Mouse (Mus musculus): ENCODE measurements around the gene Neu2. TPM values are rescaled to one million over a fixed set of nuclear protein-coding genes. Genes with fewer than 3 reads are reported as not detected.

Gene Neu2
- polyA plus RNA-seq, 1 experiment from 2014 or later: 0.51 TPM

GRCm38 (mm10) chr1:87537008-87537407 lies 27.3 kb downstream of the Neu2 start:
- no peaks in the 10 kb centered on the region for H3K9me3 ChIP-seq (replicated peaks)
- 91% methylated on average over 1 of the region's 1 CpGs for WGBS
- no peak overlapping the region for H3K4me2 ChIP-seq (replicated peaks)
- no peak overlapping the region for H3K27ac ChIP-seq (replicated peaks)
- H3K27me3 ChIP-seq: no peaks in the 10 kb centered on the region
- no peaks in the 10 kb centered on the region for H3K4me1 ChIP-seq
- H3K9ac ChIP-seq: no peak overlapping the region
- no peak overlapping the region for H3K4me3 ChIP-seq (replicated peaks)
- ATAC-seq (ENCODE audit: insufficient number of reproducible peaks, low FRiP score, low TSS enrichment, low read depth): no peak
- no peaks in the 10 kb centered on the region for H3K36me3 ChIP-seq

GRCm38 (mm10) chr1:87541614-87542013 lies 31.9 kb downstream of the Neu2 start:
- Histone ChIP-seq H3K4me1 (no peaks in the 10 kb centered on the region), H3K27me3 (no peaks in the 10 kb centered on the region), H3K27ac (replicated peaks) (no peak overlapping the region), H3K4me3 (replicated peaks) (no peak overlapping the region), H3K36me3 (no peaks in the 10 kb centered on the region), H3K9me3 (replicated peaks) (no peaks in the 10 kb centered on the region), H3K4me2 (replicated peaks) (no peak overlapping the region), H3K9ac (no peak overlapping the region)
- WGBS: 31% methylated on average over 7 of the region's 7 CpGs
- ATAC-seq (ENCODE audit: insufficient number of reproducible peaks, low FRiP score, low TSS enrichment, low read depth): no peak

DNA sequence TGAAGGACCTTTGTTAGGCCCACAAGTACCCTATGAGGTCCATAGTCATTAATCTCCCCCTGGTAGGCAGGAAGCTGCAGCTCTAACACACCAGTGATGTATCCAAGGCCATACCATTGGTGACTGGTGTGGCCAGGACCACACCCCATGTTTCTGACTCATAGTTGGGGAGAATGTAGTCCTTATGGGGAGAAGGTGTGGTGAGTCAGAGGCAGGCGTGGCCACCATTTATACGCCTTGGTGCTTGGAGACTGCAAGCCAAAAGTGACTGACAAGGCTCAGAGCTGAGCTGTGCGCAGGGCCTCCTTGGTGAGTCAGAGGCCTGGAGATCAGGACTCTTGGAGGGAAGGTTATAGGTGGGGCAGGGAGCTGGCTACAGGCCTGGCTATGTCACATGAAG lies 41.3 kb downstream of the Neu2 start:
- no peaks in the 10 kb centered on the region for H3K36me3 ChIP-seq
- no peak overlapping the region for H3K4me2 ChIP-seq (replicated peaks)
- no peaks in the 10 kb centered on the region for H3K27me3 ChIP-seq
- no peaks in the 10 kb centered on the region for H3K9me3 ChIP-seq (replicated peaks)
- no peak overlapping the region for H3K27ac ChIP-seq (replicated peaks)
- H3K4me3 ChIP-seq (replicated peaks): no peak overlapping the region
- no peak overlapping the region for H3K9ac ChIP-seq
- 0 out of 2 replicates have a peak, but pooled peaks have one; percentile 19 for ATAC-seq (ENCODE audit: insufficient number of reproducible peaks, low FRiP score, low TSS enrichment, low read depth)
- WGBS: 90% methylated on average over 3 of the region's 3 CpGs
- H3K4me1 ChIP-seq: no peaks in the 10 kb centered on the region

- no peaks in the 10 kb centered on the region for H3K9me3 ChIP-seq (replicated peaks)
- H3K4me3 ChIP-seq (replicated peaks): no peak overlapping the region
- no peaks in the 10 kb centered on the region for H3K27me3 ChIP-seq
- no peaks in the 10 kb centered on the region for H3K36me3 ChIP-seq
- WGBS: 59% methylated on average over 1 of the region's 1 CpGs
- no peak overlapping the region for H3K27ac ChIP-seq (replicated peaks)
- H3K9ac ChIP-seq: no peak overlapping the region
- no peak for ATAC-seq (ENCODE audit: insufficient number of reproducible peaks, low FRiP score, low TSS enrichment, low read depth)
- no peak overlapping the region for H3K4me2 ChIP-seq (replicated peaks)
- no peaks in the 10 kb centered on the region for H3K4me1 ChIP-seq
These were observed 43.9 kb downstream of the Neu2 start for GRCm38 (mm10) chr1:87553586-87553985.

DNA sequence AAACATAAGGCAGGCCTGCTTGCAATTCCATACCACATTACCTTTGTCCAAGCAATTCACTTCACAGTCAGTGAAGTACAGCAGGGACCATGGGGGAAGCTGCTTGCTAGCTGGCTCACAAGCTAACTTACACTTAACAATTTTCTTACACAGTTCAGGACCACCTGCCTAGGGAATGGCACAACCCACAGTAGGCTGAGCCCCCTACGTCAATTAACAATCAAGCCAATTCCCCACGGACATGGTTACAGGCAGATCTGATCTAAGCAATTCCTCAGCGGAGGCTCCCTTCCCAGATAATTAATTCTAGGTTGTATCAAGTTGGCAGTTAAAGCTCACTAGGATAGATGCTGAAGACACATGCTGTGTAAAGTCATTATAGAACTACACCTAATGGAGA lies 53.3 kb downstream of the Neu2 start:
- no peak overlapping the region for H3K4me2 ChIP-seq (replicated peaks)
- ATAC-seq (ENCODE audit: insufficient number of reproducible peaks, low FRiP score, low TSS enrichment, low read depth): no peak
- 46% methylated on average over 3 of the region's 3 CpGs for WGBS
- H3K4me3 ChIP-seq (replicated peaks): no peak overlapping the region
- H3K27me3 ChIP-seq: peaks cover 8% of the 10 kb centered on the region
- H3K9ac ChIP-seq: no peak overlapping the region
- H3K27ac ChIP-seq (replicated peaks): no peak overlapping the region
- H3K36me3 ChIP-seq: no peaks in the 10 kb centered on the region
- H3K9me3 ChIP-seq (replicated peaks): no peaks in the 10 kb centered on the region
- no peaks in the 10 kb centered on the region for H3K4me1 ChIP-seq

GRCm38 (mm10) chr1:87565760-87566159 lies 56.1 kb downstream of the Neu2 start:
- peaks cover 8% of the 10 kb centered on the region for H3K27me3 ChIP-seq

DNA sequence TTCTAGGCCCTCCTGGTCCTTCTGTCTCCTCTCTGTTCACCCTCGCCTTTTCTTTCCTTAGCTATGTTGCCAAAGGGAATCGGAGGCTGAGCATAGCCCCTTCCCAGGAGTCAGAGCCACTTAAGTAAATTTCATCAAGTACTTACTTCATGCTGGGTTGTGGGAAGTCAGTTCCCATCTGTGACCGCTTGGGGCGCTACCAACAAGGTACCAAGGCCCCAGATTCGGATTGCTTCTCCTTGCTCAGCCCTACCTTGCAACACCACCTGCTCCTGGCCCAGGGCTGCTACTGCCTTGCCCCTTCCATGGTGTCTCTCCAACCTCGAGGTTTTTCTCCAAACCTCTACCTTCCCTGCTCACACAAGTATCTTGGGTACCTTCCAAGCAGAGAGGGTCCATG lies 58.7 kb downstream of the Neu2 start:
- H3K4me2 ChIP-seq (replicated peaks): no peak overlapping the region
- WGBS: 47% methylated on average over 6 of the region's 6 CpGs
- no peak for ATAC-seq (ENCODE audit: insufficient number of reproducible peaks, low FRiP score, low TSS enrichment, low read depth)
- no peaks in the 10 kb centered on the region for H3K4me1 ChIP-seq
- H3K27ac ChIP-seq (replicated peaks): no peak overlapping the region
- H3K36me3 ChIP-seq: no peaks in the 10 kb centered on the region
- no peak overlapping the region for H3K9ac ChIP-seq
- H3K9me3 ChIP-seq (replicated peaks): no peaks in the 10 kb centered on the region
- peaks cover 8% of the 10 kb centered on the region for H3K27me3 ChIP-seq
- no peak overlapping the region for H3K4me3 ChIP-seq (replicated peaks)

More at GRCm38 (mm10) chr1:87565760-87566159, 56.1 kb downstream of the Neu2 start:
- Histone ChIP-seq H3K36me3 (no peaks in the 10 kb centered on the region), H3K9ac (no peak overlapping the region), H3K4me2 (replicated peaks) (no peak overlapping the region), H3K4me1 (no peaks in the 10 kb centered on the region), H3K4me3 (replicated peaks) (no peak overlapping the region), H3K9me3 (replicated peaks) (no peaks in the 10 kb centered on the region), H3K27ac (replicated peaks) (no peak overlapping the region)
- 89% methylated on average over 5 of the region's 8 CpGs for WGBS
- ATAC-seq (ENCODE audit: insufficient number of reproducible peaks, low FRiP score, low TSS enrichment, low read depth): no peak

DNA sequence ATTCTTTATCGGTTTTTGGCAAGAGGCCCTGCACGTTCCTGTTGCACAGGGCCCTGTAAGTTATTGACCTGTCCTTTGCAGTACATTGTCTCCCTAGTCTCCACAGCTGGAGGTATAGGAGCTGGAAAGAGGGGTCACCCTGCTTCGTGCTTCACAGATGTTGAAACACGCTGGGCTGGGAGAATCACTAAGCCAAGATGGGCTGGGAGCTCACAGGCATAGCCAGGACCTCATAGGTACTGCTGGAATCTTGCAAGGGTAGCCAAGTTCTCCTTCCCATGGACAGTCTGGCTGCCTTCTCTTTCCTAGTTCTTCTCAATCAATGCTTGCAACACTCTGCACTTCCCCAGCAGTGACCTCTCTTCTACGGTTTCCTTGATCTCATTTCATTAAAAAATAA lies 63.6 kb downstream of the Neu2 start:
- ATAC-seq (ENCODE audit: insufficient number of reproducible peaks, low FRiP score, low TSS enrichment, low read depth): no peak
- WGBS: 77% methylated on average over 5 of the region's 5 CpGs
- Histone ChIP-seq H3K9me3 (replicated peaks) (no peaks in the 10 kb centered on the region), H3K27me3 (no peaks in the 10 kb centered on the region), H3K36me3 (no peaks in the 10 kb centered on the region), H3K27ac (replicated peaks) (no peak overlapping the region), H3K4me3 (replicated peaks) (no peak overlapping the region), H3K4me2 (replicated peaks) (no peak overlapping the region), H3K9ac (no peak overlapping the region), H3K4me1 (no peaks in the 10 kb centered on the region)

- Histone ChIP-seq H3K4me2 (replicated peaks) (no peak within 1 kb of the TSS), H3K4me3 (replicated peaks) (no peak within 1 kb of the TSS), H3K27ac (replicated peaks) (no peak within 1 kb of the TSS), H3K36me3 (no peaks in the 10 kb centered on the region), H3K9ac (no peak within 1 kb of the TSS), H3K9me3 (replicated peaks) (no peaks in the 10 kb centered on the region), H3K4me1 (no peaks in the 10 kb centered on the region), H3K27me3 (no peaks in the 10 kb centered on the region)
- WGBS: 77% methylated on average over 6 of the region's 6 CpGs
- ATAC-seq (ENCODE audit: insufficient number of reproducible peaks, low FRiP score, low TSS enrichment, low read depth): no peak
These were observed 64.1 kb downstream of the Neu2 start, which contains the start of gene Ngef for GRCm38 (mm10) chr1:87573800-87574215. Gene Ngef, minus strand, starts transcription at chr1:87573870.

DNA sequence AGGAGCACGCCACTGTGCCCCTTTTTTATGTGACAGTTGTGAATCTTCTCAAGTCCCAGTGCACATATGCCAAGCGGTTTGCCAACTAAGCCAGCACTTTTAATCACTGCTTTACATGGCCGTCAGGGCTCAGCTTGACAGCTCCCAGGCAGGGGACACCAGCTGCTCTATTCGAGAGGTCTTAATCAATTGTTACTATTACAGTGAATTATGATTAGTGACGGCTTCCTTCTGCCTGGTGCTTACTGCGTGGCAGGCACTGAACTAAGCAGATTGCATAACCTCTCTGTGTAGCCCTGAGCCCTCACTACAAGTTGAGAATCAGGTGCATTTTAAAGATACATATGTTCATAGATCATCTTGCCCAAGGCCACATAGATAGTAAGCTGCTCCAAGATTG lies 64.7 kb downstream of the Neu2 start:
- no peaks in the 10 kb centered on the region for H3K4me1 ChIP-seq
- no peak overlapping the region for H3K4me3 ChIP-seq (replicated peaks)
- H3K27me3 ChIP-seq: no peaks in the 10 kb centered on the region
- ATAC-seq (ENCODE audit: insufficient number of reproducible peaks, low FRiP score, low TSS enrichment, low read depth): no peak
- H3K4me2 ChIP-seq (replicated peaks): no peak overlapping the region
- 57% methylated on average over 6 of the region's 6 CpGs for WGBS
- no peak overlapping the region for H3K9ac ChIP-seq
- no peak overlapping the region for H3K27ac ChIP-seq (replicated peaks)
- no peaks in the 10 kb centered on the region for H3K36me3 ChIP-seq
- H3K9me3 ChIP-seq (replicated peaks): no peaks in the 10 kb centered on the region

DNA sequence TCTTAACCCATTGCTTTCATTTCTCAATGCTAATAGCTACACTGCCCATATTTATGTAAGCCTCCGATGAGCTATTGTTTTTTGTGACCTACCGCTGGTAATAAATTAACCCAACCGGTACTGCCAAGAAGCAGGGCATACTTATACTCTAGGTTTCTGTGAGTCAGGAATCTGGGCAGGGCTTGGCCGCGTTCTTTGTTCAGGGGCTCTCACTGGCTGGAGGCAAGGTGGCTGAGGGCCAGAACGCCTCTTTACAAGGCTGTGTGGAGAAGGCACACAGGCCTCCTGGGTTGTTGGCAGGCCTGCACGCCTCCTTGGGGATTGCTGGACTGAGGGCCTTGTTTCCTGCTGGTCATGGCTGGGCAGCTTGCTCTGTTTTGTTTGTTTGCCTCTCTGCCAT lies 65.1 kb downstream of the Neu2 start:
- no peak overlapping the region for H3K4me3 ChIP-seq (replicated peaks)
- H3K9me3 ChIP-seq (replicated peaks): no peaks in the 10 kb centered on the region
- 57% methylated on average over 7 of the region's 7 CpGs for WGBS
- no peak overlapping the region for H3K9ac ChIP-seq
- no peak overlapping the region for H3K4me2 ChIP-seq (replicated peaks)
- no peaks in the 10 kb centered on the region for H3K27me3 ChIP-seq
- no peaks in the 10 kb centered on the region for H3K36me3 ChIP-seq
- H3K27ac ChIP-seq (replicated peaks): no peak overlapping the region
- ATAC-seq (ENCODE audit: insufficient number of reproducible peaks, low FRiP score, low TSS enrichment, low read depth): no peak
- no peaks in the 10 kb centered on the region for H3K4me1 ChIP-seq

GRCm38 (mm10) chr1:87578965-87579364 lies 69.3 kb downstream of the Neu2 start:
- Histone ChIP-seq H3K9me3 (replicated peaks) (no peaks in the 10 kb centered on the region), H3K27me3 (no peaks in the 10 kb centered on the region), H3K4me1 (no peaks in the 10 kb centered on the region), H3K9ac (no peak overlapping the region), H3K4me2 (replicated peaks) (no peak overlapping the region), H3K4me3 (replicated peaks) (no peak overlapping the region), H3K27ac (replicated peaks) (no peak overlapping the region), H3K36me3 (no peaks in the 10 kb centered on the region)
- no peak for ATAC-seq (ENCODE audit: insufficient number of reproducible peaks, low FRiP score, low TSS enrichment, low read depth)
- 85% methylated on average over 6 of the region's 6 CpGs for WGBS

All from embryonic facial prominence, embryonic 15.5 days (tissue).